Mouse (Mus musculus) large intestine, adult 2 months (tissue): ENCODE measurements at regions not wholly inside any gene's neighbourhood (a gene's known extent, or its start where the extent isn't known, plus 50 kb on each side); places are given as distances from the start of the nearest gene placed in this dataset.

Source experiments
- DNase-seq: peaks from one replicate; pipeline ENCODE4 v3.0.0-alpha.2; 2012; ENCODE audit warnings: low read depth, low spot score
- WGBS: fragments of 180-500 bp; shearing (Covaris S2); methylation state at CpG from one replicate; pipeline ENCODE4 v1.1.7; 2018; 5-methylcytosine and 5-hydroxymethylcytosine counted together

DNA sequence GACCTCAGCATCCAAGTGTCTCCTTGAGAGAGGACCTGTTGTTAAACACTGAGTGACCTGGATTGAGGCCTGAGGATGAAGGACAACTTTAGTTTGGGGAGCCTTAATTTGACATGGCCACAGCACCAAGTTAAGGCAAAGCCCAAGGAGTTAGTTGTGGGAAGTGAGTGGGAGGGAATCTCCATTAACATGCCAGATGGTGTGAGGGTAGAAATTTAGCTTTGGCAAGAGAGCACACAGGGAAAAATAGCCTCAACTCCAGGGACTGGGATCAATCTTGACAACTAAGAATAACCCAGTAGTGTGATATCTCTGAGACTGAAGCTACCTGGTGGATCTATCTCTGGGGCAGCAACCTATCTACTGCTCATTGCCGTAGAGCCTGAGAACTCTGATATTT, 105.4 kb downstream of the Ahr start:
- no peak for DNase-seq
- WGBS, result 100% methylated on average over 1 of the region's 1 CpGs

DNA sequence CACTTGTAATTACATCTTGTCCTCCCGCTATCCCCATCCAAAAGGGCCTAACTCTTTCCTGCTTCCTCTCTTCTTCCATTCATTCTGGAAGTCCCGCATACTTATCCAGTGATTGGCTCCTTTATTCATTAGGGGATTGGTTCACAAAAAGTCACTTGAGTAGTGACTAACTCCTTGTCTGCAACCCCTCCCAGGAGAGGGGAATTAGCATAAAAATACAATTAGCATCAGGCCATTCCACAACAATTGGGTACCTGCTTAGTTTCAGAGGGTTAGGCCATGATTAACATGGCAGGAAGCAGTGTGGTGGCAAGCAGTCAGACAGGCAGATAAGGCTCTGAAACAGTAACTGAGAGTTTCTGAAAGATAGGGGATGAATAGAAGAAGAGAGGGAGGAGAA, 115.6 kb downstream of the Ahr start:
- no peak for DNase-seq
- 99% methylated on average over 2 of the region's 2 CpGs for WGBS

- 62% methylated on average over 4 of the region's 4 CpGs for WGBS
Observed at GRCm38 (mm10) chr12:35417943-35418342, 116.9 kb downstream of the Ahr start.

GRCm38 (mm10) chr12:35416583-35416982, 118.3 kb downstream of the Ahr start:
- no peak for DNase-seq
- 79% methylated on average over 5 of the region's 5 CpGs for WGBS

More at GRCm38 (mm10) chr12:35417943-35418342, 116.9 kb downstream of the Ahr start:
- no peak for DNase-seq

DNA sequence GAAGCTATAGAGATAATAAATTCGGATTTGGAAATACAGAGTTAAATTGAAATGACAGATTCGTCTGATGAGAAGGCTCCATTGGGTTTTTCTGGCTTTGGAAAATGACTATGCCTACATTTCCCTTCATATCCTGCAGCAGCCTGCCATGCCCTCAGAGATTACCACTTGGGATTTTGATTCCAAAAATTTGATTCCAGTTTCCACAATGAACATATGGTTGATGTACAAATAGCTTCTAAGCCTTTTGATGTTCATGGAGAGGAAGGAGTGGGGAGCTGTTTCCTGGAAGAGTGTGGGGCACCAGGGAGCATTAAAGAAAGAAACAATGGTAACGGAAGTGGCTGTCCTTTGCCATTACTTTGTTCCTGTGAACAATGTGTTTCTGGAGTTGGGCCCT, 122.1 kb downstream of the Ahr start:
- DNase-seq, result no peak
- WGBS, result 83% methylated on average over 3 of the region's 3 CpGs

DNA sequence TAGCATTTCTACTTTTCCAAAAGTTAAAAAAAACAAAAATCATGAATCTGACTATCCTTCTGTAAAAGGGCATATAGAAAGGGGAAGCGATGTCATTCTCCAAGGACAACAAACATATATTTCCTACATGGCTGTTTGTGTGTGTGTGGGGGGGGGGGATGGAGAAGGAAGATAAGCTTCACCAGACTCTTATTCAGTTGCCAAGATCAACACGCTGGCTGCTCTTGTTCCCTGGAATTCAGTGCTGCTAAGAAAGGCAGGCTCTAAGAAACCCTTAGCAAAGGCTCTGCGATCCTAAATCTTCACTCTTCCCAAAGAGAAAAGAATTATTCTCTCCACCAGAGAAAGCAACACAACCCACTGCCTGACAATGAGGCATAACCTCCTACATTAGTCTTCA, 126.4 kb downstream of the Ahr start:
- DNase-seq, result no peak
- WGBS, result 65% methylated on average over 3 of the region's 3 CpGs

DNA sequence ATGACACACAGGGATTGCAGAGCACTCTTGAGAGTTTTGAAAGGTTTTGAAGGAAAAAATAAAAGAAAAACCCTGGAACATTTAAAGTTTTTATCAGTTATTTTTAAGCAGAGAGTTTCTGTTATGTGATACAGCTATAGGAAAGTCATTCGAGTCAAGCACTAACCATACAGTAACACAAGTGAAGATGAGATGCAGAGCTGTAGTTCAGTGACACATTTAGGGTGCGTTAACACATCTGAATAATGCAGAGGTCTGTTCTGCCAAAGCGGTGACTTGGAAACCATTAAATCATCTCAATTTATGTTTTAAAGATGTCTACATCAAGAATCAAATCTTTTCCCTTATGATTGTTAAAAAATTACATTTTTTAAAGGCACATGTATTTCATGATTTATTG, 126.8 kb downstream of the Ahr start:
- WGBS, result 88% methylated on average over 3 of the region's 3 CpGs
- DNase-seq, result no peak

- no peak for DNase-seq
- 54% methylated on average over 2 of the region's 2 CpGs for WGBS
Observed at GRCm38 (mm10) chr12:35401853-35402252, 133.0 kb downstream of the Ahr start.

DNA sequence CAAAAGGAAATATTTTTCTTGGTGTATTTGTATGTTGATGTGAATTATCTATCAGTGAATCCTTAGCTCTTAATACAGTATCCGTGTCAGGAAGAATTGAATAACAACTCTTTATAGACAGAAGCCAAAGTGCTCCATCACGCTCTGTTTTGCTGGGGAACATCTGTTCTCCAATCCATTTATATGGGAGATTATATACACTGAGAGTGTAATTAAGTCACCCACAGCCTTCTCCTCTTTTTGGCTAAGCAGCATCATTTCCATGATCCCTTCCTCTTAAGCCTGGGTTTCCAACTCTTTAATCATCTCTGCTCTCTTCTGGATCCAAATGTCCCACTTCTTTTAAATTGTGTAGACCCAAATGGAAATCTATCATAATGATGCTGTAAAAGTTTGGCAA, 133.6 kb downstream of the Ahr start:
- DNase-seq, result no peak

GRCm38 (mm10) chr12:35395211-35395610, 139.6 kb downstream of the Ahr start:
- 80% methylated on average over 1 of the region's 1 CpGs for whole genome bisulfite sequencing
- DNase-seq, result no peak

More for the DNA sequence above, 133.6 kb downstream of the Ahr start:
- 84% methylated on average over 2 of the region's 2 CpGs for WGBS

GRCm38 (mm10) chr12:35392111-35392510, 142.7 kb downstream of the Ahr start:
- DNase-seq, result no peak
- 52% methylated on average over 2 of the region's 2 CpGs for WGBS

GRCm38 (mm10) chr12:35390266-35390665, 144.6 kb downstream of the Ahr start:
- DNase-seq, result no peak
- WGBS, result 42% methylated on average over 1 of the region's 1 CpGs

- no peak for DNase-seq
Observed at GRCm38 (mm10) chr12:35389839-35390238, 145.0 kb downstream of the Ahr start.

DNA sequence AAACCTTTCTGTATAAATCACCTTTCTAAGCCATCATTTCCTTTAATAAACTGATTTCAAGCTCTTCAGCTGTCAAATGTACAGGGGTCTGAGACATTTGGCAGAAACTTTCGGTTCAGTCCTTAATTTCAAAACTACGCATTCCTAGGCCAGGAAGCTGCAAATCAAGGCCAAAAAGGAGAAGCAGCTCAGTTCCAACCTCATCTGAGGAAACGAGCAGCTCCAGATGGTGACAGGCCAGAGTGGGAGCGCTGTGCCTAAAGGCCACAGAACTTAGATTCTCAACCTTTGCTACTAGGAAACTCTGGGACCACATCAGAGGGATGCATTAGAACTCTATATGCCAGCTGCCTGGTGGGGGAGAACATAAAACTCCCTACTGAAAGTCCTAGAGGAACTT, 150.6 kb downstream of the Ahr start:
- 70% methylated on average over 4 of the region's 4 CpGs for WGBS
- DNase-seq, result no peak

DNA sequence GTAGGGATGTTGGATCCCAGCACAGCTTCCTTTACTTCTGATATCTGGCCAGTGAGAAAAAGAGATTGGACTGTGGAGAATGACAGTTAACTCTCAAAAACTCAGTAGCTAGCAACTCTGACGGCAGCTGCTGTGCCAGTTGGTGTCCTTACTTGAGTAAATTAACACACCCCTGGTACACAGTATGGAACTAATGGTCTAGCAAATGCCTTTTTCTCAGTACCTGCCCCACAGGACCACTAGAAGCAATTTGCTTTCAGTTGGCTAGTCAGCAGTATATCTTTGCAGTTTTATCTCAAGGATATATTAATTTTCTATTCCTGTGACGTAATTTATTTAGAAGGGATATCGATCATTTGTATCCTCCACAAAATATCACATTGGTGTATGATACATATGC, 157.6 kb downstream of the Ahr start:
- 93% methylated on average over 3 of the region's 3 CpGs for WGBS
- DNase-seq, result no peak

- DNase-seq, result peak; percentile 3
Observed at GRCm38 (mm10) chr12:35376365-35376764, 158.5 kb downstream of the Ahr start.

- no peak for DNase-seq
- WGBS, result 87% methylated on average over 2 of the region's 2 CpGs
Observed at GRCm38 (mm10) chr12:35357901-35358300, 176.9 kb downstream of the Ahr start.

DNA sequence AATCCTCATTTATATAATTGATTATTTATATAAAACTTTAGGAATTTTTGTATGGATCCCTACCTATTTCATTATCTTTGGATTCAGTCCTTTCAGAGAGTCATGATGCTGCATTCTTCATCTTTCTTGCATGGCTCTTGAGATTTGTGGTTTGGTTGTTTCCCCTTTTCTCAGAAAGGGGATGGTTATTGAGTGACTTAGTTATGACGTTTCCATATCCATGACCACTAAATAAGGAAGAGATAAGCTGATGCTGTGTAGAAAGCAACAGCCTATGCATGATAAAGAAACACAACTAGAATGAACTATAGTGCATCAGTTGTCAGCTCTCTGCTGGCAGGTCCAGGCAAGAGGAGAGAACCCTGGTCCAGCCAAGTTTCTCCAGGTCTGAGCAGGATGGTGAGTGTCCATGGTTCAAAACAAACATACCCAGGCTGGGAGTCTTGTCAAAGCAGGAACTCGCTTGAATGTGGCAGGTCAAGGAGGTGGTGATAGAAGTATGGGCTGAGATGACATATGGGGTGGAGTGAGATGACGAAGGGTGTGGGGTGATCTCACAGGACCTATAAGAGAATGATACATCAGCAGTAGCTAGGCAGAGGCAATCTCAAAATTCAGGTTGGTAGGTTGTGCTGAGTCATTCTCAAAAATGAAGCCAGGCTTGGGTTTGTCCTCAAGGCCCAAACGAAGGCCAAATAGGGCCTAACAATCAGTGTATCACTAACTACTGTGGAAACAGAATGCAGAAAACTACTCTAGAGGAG, 196.5 kb downstream of the Ahr start:
- WGBS, result 81% methylated on average over 4 of the region's 4 CpGs
- DNase-seq, result no peak

GRCm38 (mm10) chr12:35336314-35336713, 198.5 kb downstream of the Ahr start:
- no peak for DNase-seq

DNA sequence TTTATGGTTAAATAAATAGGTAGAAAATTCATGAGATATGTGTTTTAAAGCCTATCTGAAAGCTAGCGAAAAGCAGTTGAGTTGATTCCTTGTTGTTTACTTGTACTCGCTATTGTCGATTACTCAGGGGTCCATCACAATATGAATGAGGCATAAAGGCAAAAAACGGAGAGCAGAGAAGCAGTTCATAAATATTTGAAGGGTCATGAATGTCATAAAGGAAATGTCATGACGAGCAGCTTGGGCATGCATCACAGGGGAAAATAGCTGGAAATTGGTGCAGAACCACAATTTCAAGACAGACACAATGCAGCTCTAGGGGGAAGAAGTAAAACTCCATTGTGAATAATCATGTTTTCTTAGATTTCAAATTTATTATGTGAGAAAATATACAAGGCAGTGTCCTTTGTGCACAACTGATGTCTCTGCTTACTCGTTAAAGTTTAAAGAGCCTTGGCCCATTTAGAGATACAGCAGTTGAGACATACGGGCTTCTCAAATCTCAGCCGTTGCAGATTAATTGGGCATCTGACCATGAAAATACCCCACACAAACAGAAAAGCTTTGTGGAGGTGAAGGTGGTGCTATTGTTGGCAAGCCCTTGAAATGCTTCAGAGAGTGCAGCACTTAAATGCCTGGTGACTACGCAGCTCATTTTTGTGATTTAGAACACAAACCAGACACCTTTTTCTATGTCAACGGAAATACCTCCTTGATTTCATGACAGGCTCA, 200.3 kb downstream of the Ahr start:
- WGBS, result 78% methylated on average over 10 of the region's 10 CpGs
- DNase-seq, result no peak

DNA sequence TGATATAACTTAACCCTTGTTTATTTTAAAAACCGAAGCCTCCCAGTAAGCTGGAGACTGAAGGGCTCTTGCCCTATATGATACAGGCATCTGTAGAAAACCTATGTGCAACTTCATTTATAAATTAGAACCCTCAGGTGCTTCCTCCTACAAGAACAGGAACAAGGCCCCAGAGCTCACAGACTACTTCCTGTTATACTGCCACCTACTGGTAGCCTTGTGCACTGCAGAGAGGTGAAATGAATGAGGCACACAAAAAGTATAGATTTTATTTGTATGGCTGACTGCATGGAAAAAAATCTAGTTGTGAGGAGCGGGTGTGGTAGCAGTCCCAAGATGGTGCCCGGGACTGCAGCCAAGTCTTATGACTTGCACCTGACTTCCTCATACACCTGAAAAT, 203.5 kb downstream of the Ahr start:
- 92% methylated on average over 3 of the region's 3 CpGs for WGBS
- no peak for DNase-seq
